Mouse (Mus musculus) limb, embryonic 12.5 days (tissue): ENCODE results near the gene Optn. TPM values are rescaled to one million over a fixed set of nuclear protein-coding genes. Genes with fewer than 3 reads are reported as not detected.

Experiments used
- ATAC-seq: fragments of 200-750 bp; cut with Nextera tagmentation; 2 replicates; pipeline ENCODE4 v1.8.0; 2017; ENCODE audit warnings: low read depth, moderate TSS enrichment; ENCODE audit not compliant: insufficient number of reproducible peaks, insufficient read depth, low FRiP score, low TSS enrichment
- H3K27ac ChIP-seq: fragments of 300-500 bp; sonication (generic); 2 replicates; pipeline ENCODE4 v1.5.1; 2016; ENCODE audit warnings: mild to moderate bottlenecking, moderate library complexity
- H3K27me3 ChIP-seq: fragments of 300-500 bp; sonication (generic); 2 replicates; pipeline ENCODE4 v1.6.1; 2016; ENCODE audit warnings: mild to moderate bottlenecking, moderate library complexity
- H3K36me3 ChIP-seq: fragments of 300-500 bp; sonication (generic); 2 replicates; pipeline ENCODE4 v1.6.1; 2016; ENCODE audit warnings: mild to moderate bottlenecking, moderate library complexity
- H3K4me1 ChIP-seq: fragments of 300-500 bp; sonication (generic); replicated peaks from 2 replicates; pipeline ENCODE4 v1.6.1; 2016
- H3K4me2 ChIP-seq: fragments of 300-500 bp; sonication (generic); 2 replicates; pipeline ENCODE4 v1.6.1; 2016; ENCODE audit warnings: mild to moderate bottlenecking, moderate library complexity
- H3K4me3 ChIP-seq: fragments of 300-500 bp; sonication (generic); replicated peaks from 2 replicates; pipeline ENCODE4 v1.5.1; 2016; ENCODE audit warnings: mild to moderate bottlenecking
- H3K9ac ChIP-seq: fragments of 300-500 bp; sonication (generic); replicated peaks from 2 replicates; pipeline ENCODE4 v1.6.1; 2016; ENCODE audit warnings: mild to moderate bottlenecking, moderate library complexity
- H3K9me3 ChIP-seq: fragments of 300-500 bp; sonication (generic); 2 replicates; pipeline ENCODE4 v1.6.1; 2016; ENCODE audit warnings: mild to moderate bottlenecking, moderate library complexity
- WGBS: fragments of 180-500 bp; shearing (Covaris S2); methylation state at CpG from one replicate; pipeline ENCODE4 v1.1.7; 2016; 5-methylcytosine and 5-hydroxymethylcytosine counted together
- polyA plus RNA-seq: library from polyadenylated mRNA; unstranded; fragments of >200 nt; fragmentation: Nextera tagmentation; extraction: Ambion mirVana; gene quantifications from 2 replicates; pipeline ENCODE4 v1.2.1, GENCODE M21; 2016

The Optn gene
- polyA plus RNA-seq, 1 experiment from 2014 or later, result 5.3 TPM

DNA sequence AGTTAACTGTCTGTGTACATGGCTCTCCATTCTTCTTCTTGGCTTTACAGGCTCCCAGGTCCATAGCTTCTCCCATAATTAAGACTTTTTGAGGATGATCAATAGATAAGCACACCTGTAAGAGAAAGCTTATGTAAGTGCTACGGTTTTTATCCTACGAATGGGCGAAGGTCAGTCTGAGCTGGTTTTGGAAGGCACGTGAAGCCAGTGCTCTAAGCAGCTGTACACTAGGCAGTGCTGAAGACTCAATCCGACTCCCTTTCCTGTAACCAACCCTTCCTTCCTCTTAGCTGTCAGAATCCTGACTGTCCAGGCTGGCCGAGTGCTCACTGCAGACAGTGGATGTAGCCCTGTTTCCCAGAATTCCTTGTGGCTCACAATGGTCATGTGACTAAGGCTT lies 62.6 kb downstream of the Optn start:
- no peak overlapping the region for H3K4me2 ChIP-seq
- H3K27ac ChIP-seq, result no peak overlapping the region
- no peak overlapping the region for H3K4me3 ChIP-seq
- H3K36me3 ChIP-seq, result peaks cover 91% of the 10 kb centered on the region
- H3K9ac ChIP-seq, result no peak overlapping the region
- H3K27me3 ChIP-seq, result no peaks in the 10 kb centered on the region
- no peak for ATAC-seq
- no peaks in the 10 kb centered on the region for H3K9me3 ChIP-seq
- no peaks in the 10 kb centered on the region for H3K4me1 ChIP-seq
- WGBS, result 89% methylated on average over 6 of the region's 6 CpGs

- H3K4me1 ChIP-seq, result no peaks in the 10 kb centered on the region
- H3K4me2 ChIP-seq, result no peak overlapping the region
- H3K4me3 ChIP-seq, result no peak overlapping the region
- no peak overlapping the region for H3K27ac ChIP-seq
- peaks cover 93% of the 10 kb centered on the region for H3K36me3 ChIP-seq
- no peaks in the 10 kb centered on the region for H3K9me3 ChIP-seq
- WGBS, result 84% methylated on average over 3 of the region's 3 CpGs
- H3K27me3 ChIP-seq, result no peaks in the 10 kb centered on the region
- no peak for ATAC-seq
- no peak overlapping the region for H3K9ac ChIP-seq
Measured at GRCm38 (mm10) chr2:4998905-4999304, 64.9 kb downstream of the Optn start.

GRCm38 (mm10) chr2:4996421-4996824 lies 67.4 kb downstream of the Optn start:
- no peak for ATAC-seq
- peaks cover 87% of the 10 kb centered on the region for H3K36me3 ChIP-seq
- H3K9me3 ChIP-seq, result no peaks in the 10 kb centered on the region
- 94% methylated on average over 6 of the region's 6 CpGs for WGBS
- no peak overlapping the region for H3K9ac ChIP-seq
- H3K4me2 ChIP-seq, result no peak overlapping the region
- H3K27me3 ChIP-seq, result no peaks in the 10 kb centered on the region
- no peaks in the 10 kb centered on the region for H3K4me1 ChIP-seq
- no peak overlapping the region for H3K27ac ChIP-seq
- H3K4me3 ChIP-seq, result no peak overlapping the region

GRCm38 (mm10) chr2:4995646-4996045 lies 68.2 kb downstream of the Optn start:
- Histone ChIP-seq H3K27me3 (no peaks in the 10 kb centered on the region), H3K4me2 (no peak overlapping the region), H3K27ac (no peak overlapping the region), H3K9ac (no peak overlapping the region), H3K4me3 (no peak overlapping the region), H3K9me3 (no peaks in the 10 kb centered on the region), H3K4me1 (no peaks in the 10 kb centered on the region), H3K36me3 (peaks cover 87% of the 10 kb centered on the region)
- no peak for ATAC-seq
- WGBS, result 91% methylated on average over 11 of the region's 11 CpGs

GRCm38 (mm10) chr2:4994436-4994835 lies 69.4 kb downstream of the Optn start:
- no peak for ATAC-seq
- Histone ChIP-seq H3K27ac (no peak overlapping the region), H3K4me2 (no peak overlapping the region), H3K27me3 (no peaks in the 10 kb centered on the region), H3K4me1 (no peaks in the 10 kb centered on the region), H3K9ac (no peak overlapping the region), H3K4me3 (no peak overlapping the region), H3K9me3 (no peaks in the 10 kb centered on the region), H3K36me3 (peaks cover 82% of the 10 kb centered on the region)
- WGBS, result 91% methylated on average over 4 of the region's 4 CpGs

- no peak for ATAC-seq
- Histone ChIP-seq H3K9me3 (no peaks in the 10 kb centered on the region), H3K4me2 (no peak overlapping the region), H3K4me3 (no peak overlapping the region), H3K36me3 (peaks cover 75% of the 10 kb centered on the region), H3K27ac (no peak overlapping the region), H3K27me3 (no peaks in the 10 kb centered on the region), H3K4me1 (no peaks in the 10 kb centered on the region), H3K9ac (no peak overlapping the region)
- 93% methylated on average over 11 of the region's 11 CpGs for WGBS
Measured at GRCm38 (mm10) chr2:4993584-4993983, 70.3 kb downstream of the Optn start.

DNA sequence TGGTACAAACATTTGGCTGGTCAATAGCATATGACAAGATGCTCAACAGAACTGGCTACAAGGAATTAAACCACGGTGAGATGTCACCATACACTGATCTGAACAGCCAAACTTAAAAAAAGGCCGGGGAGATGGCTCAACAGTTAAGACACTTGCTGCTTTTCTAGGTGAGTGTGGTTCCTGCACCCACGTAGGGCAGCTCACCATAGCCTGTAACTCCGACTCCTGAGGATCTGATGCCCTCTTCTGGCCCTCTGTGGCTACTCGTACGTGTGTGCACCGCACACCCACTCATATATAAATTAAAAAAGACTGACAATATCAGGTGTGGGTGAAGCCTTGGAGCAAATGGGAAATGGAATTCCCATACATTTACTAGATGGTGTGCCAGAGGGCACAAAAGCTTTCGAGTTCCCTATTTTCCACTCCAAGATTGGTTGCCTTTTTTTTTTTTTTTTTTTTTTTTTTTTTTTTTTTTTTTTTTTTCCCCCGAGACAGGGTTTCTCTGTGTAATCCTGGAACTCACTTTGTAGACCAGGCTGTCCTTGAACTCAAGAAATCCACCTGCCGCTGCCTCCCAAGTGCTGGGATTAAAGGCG lies 74.9 kb downstream of the Optn start:
- ATAC-seq, result no peak
- H3K4me3 ChIP-seq, result no peak overlapping the region
- H3K27me3 ChIP-seq, result no peaks in the 10 kb centered on the region
- peaks cover 32% of the 10 kb centered on the region for H3K36me3 ChIP-seq
- WGBS, result 79% methylated on average over 11 of the region's 11 CpGs
- H3K4me1 ChIP-seq, result peaks cover 12% of the 10 kb centered on the region
- H3K27ac ChIP-seq, result no peak overlapping the region
- H3K4me2 ChIP-seq, result no peak overlapping the region
- H3K9me3 ChIP-seq, result no peaks in the 10 kb centered on the region
- no peak overlapping the region for H3K9ac ChIP-seq

DNA sequence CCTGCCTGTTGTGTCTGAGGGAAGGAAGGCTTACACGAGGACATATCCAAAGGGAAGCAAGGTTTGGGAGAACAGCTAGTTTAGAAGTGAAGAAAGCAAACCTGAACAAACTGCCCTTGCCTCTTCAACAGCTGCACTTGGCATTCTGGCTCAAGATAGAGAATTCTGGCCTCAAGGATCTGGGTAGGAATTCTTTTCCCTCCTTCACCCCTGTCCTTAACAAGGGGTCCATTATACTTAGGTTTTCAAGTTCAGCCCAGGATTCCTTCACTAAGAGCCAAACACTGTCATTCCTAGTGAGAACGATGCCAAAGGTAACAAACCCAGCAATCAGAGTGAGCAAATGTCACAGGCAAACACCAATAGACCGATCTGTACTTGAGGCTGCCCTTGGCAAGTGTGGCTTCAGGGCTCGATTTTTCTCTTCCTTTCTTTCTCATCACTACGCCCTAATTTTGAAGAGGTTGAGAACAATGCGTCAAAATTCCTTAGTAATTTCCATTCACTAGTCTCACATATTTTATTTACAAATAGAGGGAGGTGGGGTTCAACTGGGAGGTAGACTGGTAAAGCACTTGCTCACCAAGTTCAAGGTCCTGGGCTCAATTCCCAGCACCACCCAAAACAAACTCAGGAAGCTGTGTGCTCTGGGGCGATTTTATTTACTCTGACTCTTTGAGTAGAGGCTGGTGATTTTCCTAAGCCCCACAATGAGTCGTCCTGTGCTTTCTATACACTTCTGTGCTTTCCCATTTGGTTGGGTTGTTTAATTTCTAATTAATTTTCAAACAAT lies 76.3 kb downstream of the Optn start:
- Histone ChIP-seq H3K9me3 (no peaks in the 10 kb centered on the region), H3K9ac (no peak overlapping the region), H3K27ac (no peak overlapping the region), H3K27me3 (no peaks in the 10 kb centered on the region), H3K36me3 (peaks cover 21% of the 10 kb centered on the region), H3K4me2 (no peak overlapping the region), H3K4me1 (peaks cover 15% of the 10 kb centered on the region), H3K4me3 (no peak overlapping the region)
- no peak for ATAC-seq
- WGBS, result 82% methylated on average over 8 of the region's 8 CpGs

DNA sequence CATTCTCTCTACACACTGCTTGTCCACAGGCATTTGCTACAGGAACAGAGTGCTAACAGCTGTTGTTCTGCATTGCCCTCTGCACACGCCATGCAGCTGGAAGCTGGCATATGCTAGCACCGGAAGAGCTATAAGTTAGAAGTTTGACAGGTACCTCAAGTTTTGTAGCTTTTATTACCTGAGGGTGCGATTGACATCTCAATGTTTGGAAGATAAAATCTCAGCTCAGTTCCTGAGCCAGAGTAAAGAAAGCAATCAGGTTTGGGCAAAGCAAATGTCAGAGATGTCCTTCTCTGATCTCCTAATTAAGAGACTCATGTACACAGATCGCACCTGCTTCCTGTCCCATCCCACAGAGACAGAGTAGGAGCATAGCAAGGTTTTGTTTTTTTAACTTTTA lies 77.1 kb downstream of the Optn start:
- H3K4me3 ChIP-seq, result no peak overlapping the region
- no peaks in the 10 kb centered on the region for H3K27me3 ChIP-seq
- 72% methylated on average over 4 of the region's 4 CpGs for WGBS
- no peak overlapping the region for H3K4me2 ChIP-seq
- H3K4me1 ChIP-seq, result peaks cover 15% of the 10 kb centered on the region
- peaks cover 17% of the 10 kb centered on the region for H3K36me3 ChIP-seq
- ATAC-seq, result no peak
- no peak overlapping the region for H3K9ac ChIP-seq
- H3K9me3 ChIP-seq, result no peaks in the 10 kb centered on the region
- no peak overlapping the region for H3K27ac ChIP-seq

DNA sequence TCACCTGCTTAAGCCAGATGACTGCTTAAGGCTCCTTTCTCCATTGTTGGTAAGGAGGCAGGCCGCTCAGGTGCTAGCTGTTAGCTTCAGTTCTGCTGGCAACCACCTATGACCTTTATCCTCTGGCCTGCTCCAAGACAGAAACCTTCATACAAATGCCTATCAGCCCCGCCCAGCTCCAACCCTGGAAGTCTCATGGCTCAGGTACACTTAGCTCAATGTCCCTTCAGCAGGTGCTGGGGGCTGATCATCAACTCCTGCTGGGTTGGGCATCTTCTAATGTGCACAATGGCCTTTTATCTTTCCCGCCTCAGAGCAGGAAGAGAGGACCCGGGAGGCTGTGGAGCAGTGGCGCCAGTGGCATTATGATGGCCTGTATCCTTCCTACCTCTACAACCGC lies 78.9 kb downstream of the Optn start:
- Histone ChIP-seq H3K36me3 (peaks cover under 1% of the 10 kb centered on the region; the same call in 1 of the 2 replicates), H3K4me3 (no peak overlapping the region), H3K4me2 (no peak overlapping the region), H3K4me1 (peaks cover 15% of the 10 kb centered on the region), H3K9ac (no peak overlapping the region), H3K9me3 (no peaks in the 10 kb centered on the region), H3K27ac (no peak overlapping the region), H3K27me3 (no peaks in the 10 kb centered on the region)
- 83% methylated on average over 6 of the region's 6 CpGs for WGBS
- ATAC-seq, result no peak

- Histone ChIP-seq H3K27me3 (no peaks in the 10 kb centered on the region), H3K4me2 (no peak overlapping the region), H3K4me1 (peaks cover 15% of the 10 kb centered on the region), H3K4me3 (no peak overlapping the region), H3K9ac (no peak overlapping the region), H3K27ac (peak overlapping the region; percentile 53; the same call in 1 of the 2 replicates), H3K36me3 (no peaks in the 10 kb centered on the region; the same call in 1 of the 2 replicates), H3K9me3 (no peaks in the 10 kb centered on the region)
- 14% methylated on average over 5 of the region's 5 CpGs for WGBS
- peak; percentile 38; the same call in 1 of the 2 replicates for ATAC-seq
Measured at GRCm38 (mm10) chr2:4983987-4984386, 79.9 kb downstream of the Optn start.
